Mouse (Mus musculus): ENCODE measurements around the gene Hoxd11. TPM values are rescaled to one million over a fixed set of nuclear protein-coding genes. Genes with fewer than 3 reads are reported as not detected.

Hoxd11 gene
- polyA plus RNA-seq, 1 experiment from 2014 or later = not detected

GRCm38 (mm10) chr2:74687698-74688555 is 8.6 kb downstream of the Hoxd11 start:
- Histone ChIP-seq H3K4me3 (no peak overlapping the region), H3K27me3 (replicated peaks) (peaks cover 88% of the 10 kb centered on the region), H3K9ac (no peak overlapping the region), H3K9me3 (no peaks in the 10 kb centered on the region), H3K4me1 (no peaks in the 10 kb centered on the region), H3K4me2 (no peak overlapping the region), H3K27ac (no peak overlapping the region), H3K36me3 (replicated peaks) (no peaks in the 10 kb centered on the region)
- ATAC-seq (replicated peaks) = no peak
- WGBS = under 1% methylated on average over 31 of the region's 31 CpGs

GRCm38 (mm10) chr2:74688795-74689573 is 9.6 kb downstream of the Hoxd11 start:
- WGBS = 3% methylated on average over 12 of the region's 12 CpGs
- Histone ChIP-seq H3K4me3 (no peak overlapping the region), H3K9ac (no peak overlapping the region), H3K9me3 (no peaks in the 10 kb centered on the region), H3K4me1 (no peaks in the 10 kb centered on the region), H3K4me2 (no peak overlapping the region), H3K36me3 (replicated peaks) (no peaks in the 10 kb centered on the region), H3K27me3 (replicated peaks) (peaks cover 88% of the 10 kb centered on the region), H3K27ac (no peak overlapping the region)
- ATAC-seq (replicated peaks) = no peak

- ATAC-seq (replicated peaks) = no peak
These were observed 10.4 kb downstream of the Hoxd11 start for GRCm38 (mm10) chr2:74689574-74690337.

GRCm38 (mm10) chr2:74690338-74690716 is 11.0 kb downstream of the Hoxd11 start:
- H3K4me2 ChIP-seq = no peak overlapping the region
- 9% methylated on average over 8 of the region's 8 CpGs for WGBS

More at GRCm38 (mm10) chr2:74689574-74690337, 10.4 kb downstream of the Hoxd11 start:
- Histone ChIP-seq H3K27me3 (replicated peaks) (peaks cover 88% of the 10 kb centered on the region), H3K4me3 (no peak overlapping the region), H3K4me1 (no peaks in the 10 kb centered on the region), H3K4me2 (no peak overlapping the region), H3K9me3 (no peaks in the 10 kb centered on the region), H3K9ac (no peak overlapping the region), H3K36me3 (replicated peaks) (no peaks in the 10 kb centered on the region), H3K27ac (no peak overlapping the region)
- under 1% methylated on average over 24 of the region's 24 CpGs for WGBS

GRCm38 (mm10) chr2:74691022-74691951 is 11.9 kb downstream of the Hoxd11 start, which contains the start of gene Hoxd10:
Hoxd10 (plus strand) TSS chr2:74691924.
- Histone ChIP-seq H3K9ac (no peak within 1 kb of the TSS), H3K27ac (no peak within 1 kb of the TSS), H3K27me3 (replicated peaks) (peaks cover 93% of the 10 kb centered on the region), H3K36me3 (replicated peaks) (no peaks in the 10 kb centered on the region), H3K4me2 (no peak within 1 kb of the TSS), H3K9me3 (no peaks in the 10 kb centered on the region), H3K4me1 (no peaks in the 10 kb centered on the region), H3K4me3 (no peak within 1 kb of the TSS)
- 1% methylated on average over 56 of the region's 56 CpGs for whole genome bisulfite sequencing
- ATAC-seq (replicated peaks) = no peak

More at GRCm38 (mm10) chr2:74690338-74690716, 11.0 kb downstream of the Hoxd11 start:
- ATAC-seq (replicated peaks) = no peak
- no peak overlapping the region for H3K27ac ChIP-seq
- H3K4me1 ChIP-seq = no peaks in the 10 kb centered on the region
- no peaks in the 10 kb centered on the region for H3K36me3 ChIP-seq (replicated peaks)
- H3K9ac ChIP-seq = no peak overlapping the region
- peaks cover 88% of the 10 kb centered on the region for H3K27me3 ChIP-seq (replicated peaks)
- H3K9me3 ChIP-seq = no peaks in the 10 kb centered on the region
- H3K4me3 ChIP-seq = no peak overlapping the region

GRCm38 (mm10) chr2:74691995-74692807 is 12.8 kb downstream of the Hoxd11 start:
- no peak for ATAC-seq (replicated peaks)
- no peak overlapping the region for H3K4me3 ChIP-seq
- H3K36me3 ChIP-seq (replicated peaks) = no peaks in the 10 kb centered on the region
- WGBS = 4% methylated on average over 35 of the region's 35 CpGs
- no peaks in the 10 kb centered on the region for H3K9me3 ChIP-seq
- no peak overlapping the region for H3K27ac ChIP-seq
- H3K4me2 ChIP-seq = no peak overlapping the region
- peaks cover 93% of the 10 kb centered on the region for H3K27me3 ChIP-seq (replicated peaks)
- H3K9ac ChIP-seq = no peak overlapping the region
- no peaks in the 10 kb centered on the region for H3K4me1 ChIP-seq

GRCm38 (mm10) chr2:74692808-74693431 is 13.6 kb downstream of the Hoxd11 start:
- H3K9me3 ChIP-seq = no peaks in the 10 kb centered on the region
- no peak for ATAC-seq (replicated peaks)
- 2% methylated on average over 20 of the region's 20 CpGs for WGBS

GRCm38 (mm10) chr2:74693432-74693827 is 14.1 kb downstream of the Hoxd11 start:
- no peak for ATAC-seq (replicated peaks)
- Histone ChIP-seq H3K9me3 (no peaks in the 10 kb centered on the region), H3K4me3 (no peak overlapping the region), H3K27me3 (replicated peaks) (peaks cover 90% of the 10 kb centered on the region), H3K4me1 (peaks cover 8% of the 10 kb centered on the region; the same call in 1 of the 2 replicates), H3K27ac (no peak overlapping the region), H3K9ac (no peak overlapping the region), H3K4me2 (no peak overlapping the region), H3K36me3 (replicated peaks) (no peaks in the 10 kb centered on the region)
- 7% methylated on average over 4 of the region's 4 CpGs for WGBS

More at GRCm38 (mm10) chr2:74692808-74693431, 13.6 kb downstream of the Hoxd11 start:
- H3K27ac ChIP-seq = no peak overlapping the region
- H3K9ac ChIP-seq = no peak overlapping the region
- H3K4me1 ChIP-seq = peaks cover 5% of the 10 kb centered on the region; the same call in 1 of the 2 replicates
- H3K4me3 ChIP-seq = no peak overlapping the region
- peaks cover 93% of the 10 kb centered on the region for H3K27me3 ChIP-seq (replicated peaks)
- H3K36me3 ChIP-seq (replicated peaks) = no peaks in the 10 kb centered on the region
- no peak overlapping the region for H3K4me2 ChIP-seq

- H3K27ac ChIP-seq = no peak overlapping the region
- H3K4me2 ChIP-seq = no peak overlapping the region
These were observed 14.7 kb downstream of the Hoxd11 start for GRCm38 (mm10) chr2:74694066-74694465.

GRCm38 (mm10) chr2:74695383-74695782 is 16.0 kb downstream of the Hoxd11 start:
- H3K4me2 ChIP-seq = no peak overlapping the region
- 9% methylated on average over 1 of the region's 1 CpGs for WGBS
- H3K27me3 ChIP-seq (replicated peaks) = peaks cover 94% of the 10 kb centered on the region
- no peak overlapping the region for H3K27ac ChIP-seq
- peaks cover 8% of the 10 kb centered on the region; the same call in 1 of the 2 replicates for H3K4me1 ChIP-seq
- no peaks in the 10 kb centered on the region for H3K9me3 ChIP-seq
- H3K9ac ChIP-seq = no peak overlapping the region
- no peak for ATAC-seq (replicated peaks)
- no peak overlapping the region for H3K4me3 ChIP-seq
- no peaks in the 10 kb centered on the region for H3K36me3 ChIP-seq (replicated peaks)

More at GRCm38 (mm10) chr2:74694066-74694465, 14.7 kb downstream of the Hoxd11 start:
- Histone ChIP-seq H3K4me3 (no peak overlapping the region), H3K36me3 (replicated peaks) (no peaks in the 10 kb centered on the region), H3K9ac (no peak overlapping the region), H3K27me3 (replicated peaks) (peaks cover 90% of the 10 kb centered on the region), H3K4me1 (peaks cover 8% of the 10 kb centered on the region; the same call in 1 of the 2 replicates), H3K9me3 (no peaks in the 10 kb centered on the region)
- WGBS = 2% methylated on average over 16 of the region's 16 CpGs
- ATAC-seq (replicated peaks) = no peak
